Mouse (Mus musculus): Measurements from ENCODE around the gene Atp1b1. TPM values are rescaled to one million over a fixed set of nuclear protein-coding genes. Genes with fewer than 3 reads are reported as not detected.

The Atp1b1 gene
- 17.7 and 20.3 TPM in 2 replicates for polyA plus RNA-seq (2015; fragmentation: Nextera tagmentation; extraction: Ambion mirVana)

DNA sequence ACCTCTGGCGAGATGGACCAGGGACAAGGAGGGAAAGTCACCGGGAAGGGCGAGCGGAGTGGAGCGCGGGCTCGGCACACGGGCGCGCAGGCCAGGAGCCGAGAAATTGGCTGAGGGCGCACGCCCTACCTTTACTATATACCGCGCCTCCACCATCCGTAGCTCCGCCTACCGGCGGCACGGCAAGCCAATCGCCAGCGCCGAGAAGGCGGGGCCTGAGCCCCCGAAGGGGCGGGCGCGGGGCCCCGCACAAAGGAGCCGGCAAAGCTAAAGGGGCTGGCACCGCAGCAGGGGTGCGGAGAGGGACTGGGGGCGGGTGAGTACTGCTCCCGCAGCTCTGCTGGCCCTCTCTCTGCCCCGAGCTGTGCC is at the start of gene Atp1b1:
Atp1b1 (minus strand) TSS at position 111 of the 369 bp plus-strand sequence.
- Histone ChIP-seq H3K36me3 (ENCODE audit: control insufficient read depth, insufficient read depth) (no peaks in the 10 kb centered on the region), H3K9me3 (replicated peaks; ENCODE audit: control insufficient read depth, low read length) (no peaks in the 10 kb centered on the region), H3K4me1 (ENCODE audit: control insufficient read depth, low read depth, low read length) (no peaks in the 10 kb centered on the region; the same call in 1 of the 2 replicates), H3K4me2 (ENCODE audit: low read depth, low read length) (peak within 1 kb of the TSS; percentile 58), H3K4me3 (ENCODE audit: low read depth, low read length) (peak within 1 kb of the TSS; percentile 58), H3K27me3 (ENCODE audit: control insufficient read depth, insufficient read depth, low read depth, low read length) (peaks cover 46% of the 10 kb centered on the region), H3K27ac (ENCODE audit: low read length) (peak within 1 kb of the TSS; percentile 76), H3K9ac (ENCODE audit: low read depth, low read length) (peak within 1 kb of the TSS; percentile 50)
- under 1% methylated on average over 35 of the region's 35 CpGs for WGBS (ENCODE audit: insufficient replicate concordance)
- peak; percentile 83 for ATAC-seq (ENCODE audit: low read depth)

DNA sequence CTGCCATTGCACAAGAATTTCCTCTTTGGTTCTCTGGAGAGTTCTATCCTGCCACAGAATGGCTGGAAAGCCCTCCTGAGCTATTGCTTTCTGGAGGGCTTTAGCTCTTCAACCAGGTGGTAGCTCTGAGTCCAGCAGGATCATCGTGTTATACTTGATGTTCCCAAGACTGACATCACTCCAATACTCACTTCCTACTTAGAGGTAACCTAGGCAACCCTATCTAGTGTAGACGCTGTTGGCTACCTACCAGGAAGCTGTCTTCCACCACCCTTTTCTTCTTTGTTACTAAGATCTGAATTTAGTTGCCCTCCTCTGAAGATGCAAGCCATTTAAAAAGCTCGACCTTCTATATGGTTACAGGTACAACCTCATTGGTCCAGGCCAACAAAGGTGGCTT is 46.9 kb upstream of the Atp1b1 start:
- no peaks in the 10 kb centered on the region for H3K9me3 ChIP-seq (replicated peaks; ENCODE audit: control insufficient read depth, low read length)
- no peak for ATAC-seq (ENCODE audit: low read depth)
- no peaks in the 10 kb centered on the region for H3K4me1 ChIP-seq (ENCODE audit: control insufficient read depth, low read depth, low read length)
- no peaks in the 10 kb centered on the region for H3K36me3 ChIP-seq (ENCODE audit: control insufficient read depth, insufficient read depth)
- 47% methylated on average over 3 of the region's 3 CpGs for WGBS (ENCODE audit: insufficient replicate concordance)
- H3K27me3 ChIP-seq (ENCODE audit: control insufficient read depth, insufficient read depth, low read depth, low read length): no peaks in the 10 kb centered on the region
- no peak overlapping the region for H3K9ac ChIP-seq (ENCODE audit: low read depth, low read length)
- no peak overlapping the region for H3K4me2 ChIP-seq (ENCODE audit: low read depth, low read length)
- no peak overlapping the region for H3K4me3 ChIP-seq (ENCODE audit: low read depth, low read length)
- no peak overlapping the region for H3K27ac ChIP-seq (ENCODE audit: low read length)

- H3K4me1 ChIP-seq (ENCODE audit: control insufficient read depth, low read depth, low read length): no peaks in the 10 kb centered on the region
- H3K4me3 ChIP-seq (ENCODE audit: low read depth, low read length): no peak overlapping the region
- H3K36me3 ChIP-seq (ENCODE audit: control insufficient read depth, insufficient read depth): no peaks in the 10 kb centered on the region
- 43% methylated on average over 8 of the region's 8 CpGs for WGBS (ENCODE audit: insufficient replicate concordance)
- no peaks in the 10 kb centered on the region for H3K9me3 ChIP-seq (replicated peaks; ENCODE audit: control insufficient read depth, low read length)
- no peak for ATAC-seq (ENCODE audit: low read depth)
- H3K4me2 ChIP-seq (ENCODE audit: low read depth, low read length): no peak overlapping the region
- no peaks in the 10 kb centered on the region for H3K27me3 ChIP-seq (ENCODE audit: control insufficient read depth, insufficient read depth, low read depth, low read length)
- H3K27ac ChIP-seq (ENCODE audit: low read length): no peak overlapping the region
- H3K9ac ChIP-seq (ENCODE audit: low read depth, low read length): no peak overlapping the region
These were observed 45.1 kb upstream of the Atp1b1 start for GRCm38 (mm10) chr1:164503140-164503730.

DNA sequence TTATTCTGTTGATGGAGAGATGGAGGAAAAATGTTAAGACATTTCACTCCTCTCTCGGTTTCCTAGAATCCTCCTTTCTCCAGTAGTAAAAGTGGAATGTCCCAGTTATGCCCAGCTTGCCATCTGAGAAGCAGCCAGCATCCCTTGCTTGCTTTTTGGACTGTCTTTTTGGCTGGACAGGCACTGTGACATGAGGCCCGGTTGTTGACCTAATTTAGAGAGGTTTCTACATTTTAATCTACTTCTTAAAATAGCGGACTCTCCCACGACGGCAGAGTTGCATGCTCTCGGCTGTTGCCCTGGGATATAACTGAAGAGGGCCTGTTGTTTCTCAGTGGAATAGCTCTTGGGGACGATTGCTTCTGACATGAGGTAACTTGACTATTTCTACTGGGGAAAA is 44.1 kb upstream of the Atp1b1 start:
- H3K27me3 ChIP-seq (ENCODE audit: control insufficient read depth, insufficient read depth, low read depth, low read length): no peaks in the 10 kb centered on the region
- no peak overlapping the region for H3K4me3 ChIP-seq (ENCODE audit: low read depth, low read length)
- WGBS (ENCODE audit: insufficient replicate concordance): 63% methylated on average over 7 of the region's 7 CpGs
- ATAC-seq (ENCODE audit: low read depth): no peak
- no peaks in the 10 kb centered on the region for H3K36me3 ChIP-seq (ENCODE audit: control insufficient read depth, insufficient read depth)
- H3K9ac ChIP-seq (ENCODE audit: low read depth, low read length): no peak overlapping the region
- H3K27ac ChIP-seq (ENCODE audit: low read length): no peak overlapping the region
- no peak overlapping the region for H3K4me2 ChIP-seq (ENCODE audit: low read depth, low read length)
- H3K9me3 ChIP-seq (replicated peaks; ENCODE audit: control insufficient read depth, low read length): no peaks in the 10 kb centered on the region
- H3K4me1 ChIP-seq (ENCODE audit: control insufficient read depth, low read depth, low read length): no peaks in the 10 kb centered on the region

GRCm38 (mm10) chr1:164494741-164495512 is 36.8 kb upstream of the Atp1b1 start:
- H3K27me3 ChIP-seq (ENCODE audit: control insufficient read depth, insufficient read depth, low read depth, low read length): no peaks in the 10 kb centered on the region
- H3K4me3 ChIP-seq (ENCODE audit: low read depth, low read length): no peak overlapping the region
- ATAC-seq (ENCODE audit: low read depth): no peak
- H3K9me3 ChIP-seq (replicated peaks; ENCODE audit: control insufficient read depth, low read length): no peaks in the 10 kb centered on the region
- WGBS (ENCODE audit: insufficient replicate concordance): 53% methylated on average over 8 of the region's 8 CpGs
- H3K27ac ChIP-seq (ENCODE audit: low read length): no peak overlapping the region
- no peaks in the 10 kb centered on the region for H3K36me3 ChIP-seq (ENCODE audit: control insufficient read depth, insufficient read depth)
- H3K4me1 ChIP-seq (ENCODE audit: control insufficient read depth, low read depth, low read length): no peaks in the 10 kb centered on the region
- no peak overlapping the region for H3K9ac ChIP-seq (ENCODE audit: low read depth, low read length)
- H3K4me2 ChIP-seq (ENCODE audit: low read depth, low read length): no peak overlapping the region

GRCm38 (mm10) chr1:164494215-164494614 is 36.1 kb upstream of the Atp1b1 start:
- Histone ChIP-seq H3K4me1 (ENCODE audit: control insufficient read depth, low read depth, low read length) (no peaks in the 10 kb centered on the region), H3K4me2 (ENCODE audit: low read depth, low read length) (no peak overlapping the region), H3K36me3 (ENCODE audit: control insufficient read depth, insufficient read depth) (no peaks in the 10 kb centered on the region), H3K4me3 (ENCODE audit: low read depth, low read length) (no peak overlapping the region), H3K9ac (ENCODE audit: low read depth, low read length) (no peak overlapping the region), H3K27ac (ENCODE audit: low read length) (no peak overlapping the region), H3K9me3 (replicated peaks; ENCODE audit: control insufficient read depth, low read length) (no peaks in the 10 kb centered on the region), H3K27me3 (ENCODE audit: control insufficient read depth, insufficient read depth, low read depth, low read length) (no peaks in the 10 kb centered on the region)
- 51% methylated on average over 4 of the region's 4 CpGs for WGBS (ENCODE audit: insufficient replicate concordance)
- no peak for ATAC-seq (ENCODE audit: low read depth)

GRCm38 (mm10) chr1:164493042-164493705 is 35.0 kb upstream of the Atp1b1 start:
- Histone ChIP-seq H3K36me3 (ENCODE audit: control insufficient read depth, insufficient read depth) (no peaks in the 10 kb centered on the region), H3K4me2 (ENCODE audit: low read depth, low read length) (no peak overlapping the region), H3K9me3 (replicated peaks; ENCODE audit: control insufficient read depth, low read length) (no peaks in the 10 kb centered on the region), H3K9ac (ENCODE audit: low read depth, low read length) (no peak overlapping the region), H3K4me3 (ENCODE audit: low read depth, low read length) (no peak overlapping the region), H3K27ac (ENCODE audit: low read length) (no peak overlapping the region), H3K4me1 (ENCODE audit: control insufficient read depth, low read depth, low read length) (no peaks in the 10 kb centered on the region), H3K27me3 (ENCODE audit: control insufficient read depth, insufficient read depth, low read depth, low read length) (no peaks in the 10 kb centered on the region)
- ATAC-seq (ENCODE audit: low read depth): no peak
- 64% methylated on average over 8 of the region's 8 CpGs for WGBS (ENCODE audit: insufficient replicate concordance)

GRCm38 (mm10) chr1:164492476-164492875 is 34.3 kb upstream of the Atp1b1 start:
- ATAC-seq (ENCODE audit: low read depth): no peak
- Histone ChIP-seq H3K4me2 (ENCODE audit: low read depth, low read length) (no peak overlapping the region), H3K9me3 (replicated peaks; ENCODE audit: control insufficient read depth, low read length) (no peaks in the 10 kb centered on the region), H3K9ac (ENCODE audit: low read depth, low read length) (no peak overlapping the region), H3K4me3 (ENCODE audit: low read depth, low read length) (no peak overlapping the region), H3K4me1 (ENCODE audit: control insufficient read depth, low read depth, low read length) (no peaks in the 10 kb centered on the region), H3K36me3 (ENCODE audit: control insufficient read depth, insufficient read depth) (no peaks in the 10 kb centered on the region), H3K27me3 (ENCODE audit: control insufficient read depth, insufficient read depth, low read depth, low read length) (no peaks in the 10 kb centered on the region), H3K27ac (ENCODE audit: low read length) (no peak overlapping the region)
- WGBS (ENCODE audit: insufficient replicate concordance): 50% methylated on average over 3 of the region's 3 CpGs
